Mouse (Mus musculus): ENCODE data around the gene Mfsd11. TPM values are rescaled to one million over a fixed set of nuclear protein-coding genes. Genes with fewer than 3 reads are reported as not detected.

The Mfsd11 gene
- 41.4 and 48.0 TPM in 2 replicates for polyA plus RNA-seq (2015; fragmentation: Nextera tagmentation; extraction: Ambion mirVana)

DNA sequence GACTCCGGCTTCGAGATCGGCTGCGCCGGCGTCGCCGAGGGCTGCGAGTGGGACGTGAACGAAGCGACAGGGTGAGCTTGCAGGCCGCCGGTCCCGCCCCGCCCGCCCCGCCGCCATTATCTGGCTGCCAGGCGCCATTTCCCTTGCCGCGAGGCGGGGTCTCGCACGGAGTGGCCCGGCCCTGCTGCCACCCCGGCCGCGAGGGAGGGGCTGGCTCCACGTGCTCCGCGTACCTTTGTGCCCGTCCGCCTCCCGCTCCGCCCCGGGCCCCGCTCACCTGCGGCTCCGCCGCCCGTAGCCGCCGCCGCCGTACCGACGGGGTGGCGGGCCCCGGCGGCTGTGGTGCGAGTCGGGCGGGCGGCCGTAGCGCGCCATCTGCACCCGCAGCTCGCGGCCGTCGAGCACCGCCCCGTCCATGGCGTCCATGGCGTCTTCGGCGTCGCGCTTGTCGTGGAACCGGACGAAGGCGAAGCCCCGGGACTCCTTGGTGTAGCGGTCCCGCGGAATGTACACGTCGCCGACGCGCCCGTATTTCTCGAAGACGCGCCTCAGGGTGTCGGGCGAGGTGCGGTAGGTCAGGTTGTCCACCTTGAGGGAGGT lies at the start of gene Mfsd11:
TSS of gene Mfsd11 (plus strand) at position 150 of the 600 bp plus-strand sequence.
- no peaks in the 10 kb centered on the region for H3K9me3 ChIP-seq
- peak; percentile 23; the same call in 1 of the 2 replicates for ATAC-seq (ENCODE audit: insufficient number of reproducible peaks, low FRiP score, low TSS enrichment, low read depth)
- WGBS, result under 1% methylated on average over 84 of the region's 91 CpGs
- peak within 1 kb of the TSS; percentile 68 for H3K4me2 ChIP-seq
- peak within 1 kb of the TSS; percentile 99 for H3K27ac ChIP-seq
- H3K27me3 ChIP-seq, result no peaks in the 10 kb centered on the region
- H3K4me1 ChIP-seq, result peaks cover 19% of the 10 kb centered on the region
- peak within 1 kb of the TSS; percentile 95 for H3K9ac ChIP-seq
- peak within 1 kb of the TSS; percentile 98 for H3K4me3 ChIP-seq
- H3K36me3 ChIP-seq, result peaks cover 39% of the 10 kb centered on the region

GRCm38 (mm10) chr11:116802709-116803108 lies 49.5 kb upstream of the Mfsd11 start:
- Histone ChIP-seq H3K4me2 (no peak overlapping the region), H3K4me3 (no peak overlapping the region), H3K9ac (no peak overlapping the region), H3K36me3 (peaks cover 3% of the 10 kb centered on the region; the same call in 1 of the 2 replicates), H3K27ac (no peak overlapping the region), H3K4me1 (0 out of 2 replicates have a peak, but pooled peaks cover 6% of the 10 kb centered on the region), H3K27me3 (no peaks in the 10 kb centered on the region), H3K9me3 (no peaks in the 10 kb centered on the region)
- no peak for ATAC-seq (ENCODE audit: insufficient number of reproducible peaks, low FRiP score, low TSS enrichment, low read depth)
- WGBS, result 79% methylated on average over 5 of the region's 5 CpGs

DNA sequence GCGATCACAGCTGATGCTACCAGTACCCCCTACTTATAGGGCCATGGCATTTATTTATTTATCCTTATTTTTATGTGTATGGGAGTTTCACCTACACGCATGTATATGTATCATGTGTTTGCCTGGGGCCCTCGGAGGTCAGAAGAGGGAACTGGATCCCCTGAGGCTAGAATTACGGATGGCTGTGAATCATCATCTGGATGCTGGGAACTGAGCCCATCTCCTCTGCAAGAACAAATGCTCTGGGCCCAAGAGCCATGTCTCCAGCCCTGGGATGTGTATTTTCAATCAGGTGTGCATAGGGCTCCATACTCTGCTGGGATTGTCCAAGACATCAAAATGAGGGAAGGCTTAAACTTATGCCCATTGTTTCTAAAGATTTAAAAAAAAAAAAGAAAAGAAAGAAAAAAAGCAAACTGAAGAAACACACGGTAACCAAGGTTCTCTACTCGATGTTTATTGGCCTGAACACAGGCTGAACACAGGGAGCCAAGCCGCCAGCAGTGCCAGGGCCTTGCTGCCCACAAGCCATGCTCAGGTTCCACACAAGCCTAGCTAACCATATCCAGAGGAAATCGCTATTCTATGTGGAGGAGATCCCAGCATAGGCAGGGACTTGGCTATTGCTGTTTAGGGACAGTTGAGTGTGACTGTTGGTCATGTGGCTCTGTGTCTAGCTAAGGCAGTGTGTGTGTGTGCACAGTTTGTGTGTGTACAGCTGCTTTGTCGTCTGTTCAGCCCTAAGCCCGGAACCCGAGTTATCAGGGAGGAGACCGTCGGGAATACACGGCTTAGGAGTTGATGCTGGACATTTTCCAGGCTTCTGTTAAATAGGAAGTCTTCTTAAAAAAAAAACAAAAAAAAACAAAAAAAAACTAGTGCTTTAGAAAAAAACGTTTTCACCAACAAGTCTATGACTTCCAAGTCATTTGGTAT lies 45.8 kb upstream of the Mfsd11 start:
- 0 out of 2 replicates have a peak, but pooled peaks cover 7% of the 10 kb centered on the region for H3K27me3 ChIP-seq
- peaks cover 23% of the 10 kb centered on the region for H3K4me1 ChIP-seq
- H3K9me3 ChIP-seq, result no peaks in the 10 kb centered on the region
- H3K36me3 ChIP-seq, result peaks cover 3% of the 10 kb centered on the region; the same call in 1 of the 2 replicates
- H3K27ac ChIP-seq, result no peak overlapping the region
- H3K9ac ChIP-seq, result no peak overlapping the region
- WGBS, result 63% methylated on average over 15 of the region's 15 CpGs
- ATAC-seq (ENCODE audit: insufficient number of reproducible peaks, low FRiP score, low TSS enrichment, low read depth), result no peak
- H3K4me2 ChIP-seq, result no peak overlapping the region
- no peak overlapping the region for H3K4me3 ChIP-seq

- H3K4me1 ChIP-seq, result peaks cover 28% of the 10 kb centered on the region
- WGBS, result 41% methylated on average over 7 of the region's 7 CpGs
- no peak for ATAC-seq (ENCODE audit: insufficient number of reproducible peaks, low FRiP score, low TSS enrichment, low read depth)
Observed at GRCm38 (mm10) chr11:116807116-116807515, 45.1 kb upstream of the Mfsd11 start.

DNA sequence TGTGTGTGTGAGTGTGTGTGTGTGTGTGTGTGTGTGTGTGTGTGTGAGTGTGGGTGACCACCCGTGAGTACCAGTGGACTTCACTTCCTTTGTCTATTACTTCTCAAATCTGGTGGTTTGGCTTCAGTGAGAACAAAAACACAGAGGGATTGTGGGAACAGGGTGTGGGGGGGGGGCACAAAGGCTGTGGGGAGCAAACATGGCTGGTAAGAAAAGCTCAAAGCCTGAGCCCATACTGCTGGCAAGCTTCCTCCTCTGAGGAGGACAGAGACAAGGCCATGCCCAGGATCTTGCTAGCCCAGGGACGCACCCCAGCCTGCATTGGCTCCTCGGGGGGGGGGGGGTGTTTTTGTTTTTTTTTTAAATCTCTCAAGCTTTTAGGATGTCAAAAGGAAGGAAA lies 44.7 kb upstream of the Mfsd11 start:
- Histone ChIP-seq H3K27me3 (0 out of 2 replicates have a peak, but pooled peaks cover 7% of the 10 kb centered on the region), H3K4me3 (no peak overlapping the region), H3K4me2 (no peak overlapping the region), H3K9ac (no peak overlapping the region), H3K9me3 (no peaks in the 10 kb centered on the region), H3K27ac (0 out of 2 replicates have a peak overlapping the region, but pooled peaks have one; percentile 40), H3K36me3 (peaks cover 3% of the 10 kb centered on the region; the same call in 1 of the 2 replicates), H3K4me1 (peaks cover 32% of the 10 kb centered on the region)
- 81% methylated on average over 3 of the region's 3 CpGs for WGBS
- ATAC-seq (ENCODE audit: insufficient number of reproducible peaks, low FRiP score, low TSS enrichment, low read depth), result no peak

More at GRCm38 (mm10) chr11:116807116-116807515, 45.1 kb upstream of the Mfsd11 start:
- H3K27me3 ChIP-seq, result 0 out of 2 replicates have a peak, but pooled peaks cover 7% of the 10 kb centered on the region
- no peak overlapping the region for H3K27ac ChIP-seq
- no peak overlapping the region for H3K9ac ChIP-seq
- H3K4me2 ChIP-seq, result no peak overlapping the region
- no peak overlapping the region for H3K4me3 ChIP-seq
- no peaks in the 10 kb centered on the region for H3K9me3 ChIP-seq
- peaks cover 3% of the 10 kb centered on the region; the same call in 1 of the 2 replicates for H3K36me3 ChIP-seq

DNA sequence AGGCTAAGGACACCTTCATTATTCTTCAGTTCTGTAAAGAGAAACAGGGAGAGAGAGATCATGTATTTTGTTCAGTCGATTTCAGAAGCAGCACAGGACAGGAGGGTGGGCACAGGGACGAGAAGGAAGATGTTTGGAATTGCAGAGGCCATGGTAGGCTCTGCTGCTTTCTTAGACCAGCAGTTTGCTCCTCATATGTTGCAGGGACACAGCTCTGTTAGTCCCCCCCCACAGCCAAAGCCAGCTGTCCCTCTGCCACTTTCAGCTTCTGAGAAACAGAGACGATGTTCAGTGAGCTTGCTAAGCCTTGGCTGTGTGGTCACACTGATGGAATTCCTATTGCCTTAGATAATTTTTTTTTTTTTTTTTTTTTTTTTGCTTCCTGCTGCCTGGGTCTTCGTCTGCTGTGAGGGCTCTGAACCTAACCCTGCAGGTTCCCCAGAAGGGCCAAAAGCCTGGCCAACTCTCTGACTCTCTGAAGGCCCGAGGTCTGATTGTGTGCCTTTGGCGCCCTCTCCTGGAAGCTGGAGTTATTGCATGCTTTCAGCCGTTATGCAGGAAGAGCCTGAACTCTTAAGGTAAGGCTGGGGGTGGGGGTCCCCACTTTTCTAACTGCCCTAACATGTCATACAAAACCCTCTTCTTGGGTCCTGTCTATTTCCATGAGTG lies 44.2 kb upstream of the Mfsd11 start:
- Histone ChIP-seq H3K4me3 (no peak overlapping the region), H3K4me2 (no peak overlapping the region), H3K4me1 (peaks cover 38% of the 10 kb centered on the region), H3K9ac (no peak overlapping the region), H3K27ac (0 out of 2 replicates have a peak overlapping the region, but pooled peaks have one; percentile 40), H3K36me3 (peaks cover 3% of the 10 kb centered on the region; the same call in 1 of the 2 replicates), H3K27me3 (0 out of 2 replicates have a peak, but pooled peaks cover 7% of the 10 kb centered on the region), H3K9me3 (no peaks in the 10 kb centered on the region)
- ATAC-seq (ENCODE audit: insufficient number of reproducible peaks, low FRiP score, low TSS enrichment, low read depth), result peak; percentile 32; the same call in 1 of the 2 replicates
- 29% methylated on average over 7 of the region's 7 CpGs for WGBS

GRCm38 (mm10) chr11:116808811-116809395 lies 43.3 kb upstream of the Mfsd11 start:
- no peak overlapping the region for H3K4me3 ChIP-seq
- no peak overlapping the region for H3K27ac ChIP-seq
- H3K4me1 ChIP-seq, result peaks cover 46% of the 10 kb centered on the region
- no peaks in the 10 kb centered on the region for H3K9me3 ChIP-seq
- H3K27me3 ChIP-seq, result 0 out of 2 replicates have a peak, but pooled peaks cover 7% of the 10 kb centered on the region
- no peak for ATAC-seq (ENCODE audit: insufficient number of reproducible peaks, low FRiP score, low TSS enrichment, low read depth)
- H3K4me2 ChIP-seq, result no peak overlapping the region
- no peak overlapping the region for H3K9ac ChIP-seq
- 78% methylated on average over 11 of the region's 11 CpGs for WGBS
- H3K36me3 ChIP-seq, result peaks cover 2% of the 10 kb centered on the region; the same call in 1 of the 2 replicates

DNA sequence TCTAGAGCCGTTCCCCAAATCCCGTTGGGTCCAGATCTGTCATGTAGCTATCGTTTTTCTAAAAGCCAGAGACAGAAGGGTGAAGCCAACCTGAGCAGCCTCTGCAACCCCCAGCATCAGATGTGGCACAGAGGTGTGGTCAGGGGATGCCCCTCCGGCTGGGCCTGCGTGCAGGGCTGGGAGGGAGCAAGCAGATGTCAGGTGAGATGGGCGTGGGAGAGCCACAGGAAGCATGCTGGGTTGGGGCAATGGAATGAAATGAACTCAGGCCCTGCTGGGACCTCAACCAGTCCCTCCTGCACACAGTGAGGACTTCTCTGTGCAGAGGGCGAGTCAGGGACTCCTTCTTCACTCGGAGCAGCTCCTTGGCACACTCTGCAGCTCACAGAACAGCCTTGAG lies 42.7 kb upstream of the Mfsd11 start:
- H3K9ac ChIP-seq, result no peak overlapping the region
- H3K4me1 ChIP-seq, result peaks cover 52% of the 10 kb centered on the region
- no peak overlapping the region for H3K4me2 ChIP-seq
- H3K36me3 ChIP-seq, result no peaks in the 10 kb centered on the region
- H3K4me3 ChIP-seq, result no peak overlapping the region
- no peak for ATAC-seq (ENCODE audit: insufficient number of reproducible peaks, low FRiP score, low TSS enrichment, low read depth)
- WGBS, result 84% methylated on average over 8 of the region's 8 CpGs
- 0 out of 2 replicates have a peak, but pooled peaks cover 7% of the 10 kb centered on the region for H3K27me3 ChIP-seq
- H3K27ac ChIP-seq, result no peak overlapping the region
- no peaks in the 10 kb centered on the region for H3K9me3 ChIP-seq

DNA sequence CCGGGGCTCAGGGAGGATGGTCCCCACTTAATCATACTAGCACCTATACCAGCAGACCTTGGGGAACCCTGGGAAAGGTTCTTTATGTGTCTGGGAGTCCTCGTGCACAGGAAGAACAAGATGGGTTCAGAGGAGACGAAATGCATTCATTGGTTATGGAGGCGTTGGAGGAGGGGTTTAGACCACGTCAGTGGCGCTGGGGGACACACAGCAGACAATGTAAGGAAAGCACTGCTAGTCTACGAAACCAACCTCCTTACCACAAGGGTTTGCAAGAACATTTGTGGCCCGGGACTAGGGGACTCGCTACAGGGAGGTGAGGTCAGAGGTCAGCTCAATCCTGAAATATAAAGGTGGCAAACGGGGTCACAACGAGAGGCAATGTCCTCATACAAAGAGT lies 41.7 kb upstream of the Mfsd11 start:
- H3K9me3 ChIP-seq, result no peaks in the 10 kb centered on the region
- no peak for ATAC-seq (ENCODE audit: insufficient number of reproducible peaks, low FRiP score, low TSS enrichment, low read depth)
- H3K36me3 ChIP-seq, result no peaks in the 10 kb centered on the region
- H3K4me3 ChIP-seq, result no peak overlapping the region
- no peak overlapping the region for H3K4me2 ChIP-seq
- H3K9ac ChIP-seq, result no peak overlapping the region
- 73% methylated on average over 11 of the region's 11 CpGs for WGBS
- no peak overlapping the region for H3K27ac ChIP-seq
- H3K4me1 ChIP-seq, result peaks cover 61% of the 10 kb centered on the region
- H3K27me3 ChIP-seq, result 0 out of 2 replicates have a peak, but pooled peaks cover 7% of the 10 kb centered on the region

DNA sequence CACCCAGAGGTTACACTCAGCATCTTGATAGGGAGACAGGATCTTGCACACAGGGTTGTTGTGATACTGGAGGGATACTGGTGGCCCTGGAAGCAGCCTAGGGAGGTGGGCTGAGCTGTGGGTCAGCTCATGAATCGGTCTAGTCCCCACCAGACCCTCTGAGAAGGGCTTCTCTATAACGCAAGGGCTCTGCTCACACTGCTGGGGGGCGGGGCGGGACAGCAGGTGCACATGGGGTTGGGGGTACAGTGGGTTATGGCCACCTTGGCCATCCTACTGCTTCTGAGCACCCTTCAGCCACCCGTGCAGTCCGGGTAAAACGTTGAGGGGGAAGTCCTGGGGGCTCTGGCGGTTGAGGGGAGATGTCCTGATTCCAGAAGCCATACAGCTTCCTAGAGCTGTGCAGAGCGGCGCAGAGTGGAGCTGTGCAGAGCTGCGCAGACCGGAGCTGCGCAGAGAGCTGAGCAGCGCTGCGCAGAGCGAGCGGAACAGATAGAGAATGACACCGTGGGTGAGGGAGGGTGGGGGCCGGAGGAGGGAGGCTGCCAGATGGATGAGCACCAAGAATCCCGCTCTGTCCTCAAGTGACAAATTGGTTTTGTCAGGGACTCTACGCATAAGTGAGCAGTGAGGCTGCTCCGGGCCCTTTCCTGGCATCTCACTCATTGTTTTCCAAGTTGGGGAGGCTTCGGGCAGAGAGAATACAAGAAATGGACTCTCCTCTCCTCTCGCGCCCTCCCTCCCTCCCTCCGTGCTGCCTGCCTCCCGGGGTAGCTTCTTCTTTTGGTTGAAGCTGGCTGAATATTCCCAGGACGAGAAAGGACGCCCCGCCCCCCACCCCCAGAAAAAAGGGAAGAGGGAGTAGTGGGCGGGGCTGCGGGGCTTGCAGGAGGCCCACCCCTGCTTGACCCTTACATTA lies 41.0 kb upstream of the Mfsd11 start:
- H3K9ac ChIP-seq, result no peak overlapping the region
- H3K27ac ChIP-seq, result peak overlapping the region; percentile 57; the same call in 1 of the 2 replicates
- H3K9me3 ChIP-seq, result no peaks in the 10 kb centered on the region
- peak overlapping the region; percentile 56 for H3K4me2 ChIP-seq
- H3K27me3 ChIP-seq, result 0 out of 2 replicates have a peak, but pooled peaks cover 7% of the 10 kb centered on the region
- 15% methylated on average over 26 of the region's 32 CpGs for WGBS
- peak; percentile 48; the same call in 1 of the 2 replicates for ATAC-seq (ENCODE audit: insufficient number of reproducible peaks, low FRiP score, low TSS enrichment, low read depth)
- H3K36me3 ChIP-seq, result no peaks in the 10 kb centered on the region
- H3K4me3 ChIP-seq, result peak overlapping the region; percentile 31
- H3K4me1 ChIP-seq, result peaks cover 66% of the 10 kb centered on the region
